Mouse (Mus musculus): ENCODE results near the gene Arrdc3.
"Not testable (repeated sequence)": the region's sequence is repeated elsewhere in the genome, so short reads cannot be mapped to it uniquely, and the experiment has no call there.

The Arrdc3 gene

DNA sequence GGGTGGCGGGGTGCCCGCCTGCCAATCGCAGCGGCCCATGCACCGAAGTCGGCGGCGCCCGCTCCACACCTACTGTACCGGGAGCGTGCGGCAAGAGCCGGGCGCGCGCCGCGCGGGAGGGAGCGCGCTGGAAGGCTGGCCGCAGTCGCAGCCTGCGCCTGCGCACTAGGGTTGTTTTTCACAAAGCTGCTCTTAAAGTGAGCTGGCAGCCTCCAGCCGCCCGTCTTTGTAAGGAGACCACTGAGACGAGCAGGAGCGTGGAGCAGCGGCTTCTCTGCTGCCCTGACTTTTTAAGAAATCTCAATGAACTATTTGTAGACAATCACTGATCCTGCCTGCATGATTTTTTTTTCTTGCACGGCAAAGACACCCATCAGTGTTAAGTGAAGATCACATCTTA lies at the start of gene Arrdc3:
Gene Arrdc3 (plus strand): TSS at position 195 of the 400 bp plus-strand sequence.
- peak; percentile 94 to 97 for DNase-seq (ENCODE audit: low spot score in 2 of 2)

DNA sequence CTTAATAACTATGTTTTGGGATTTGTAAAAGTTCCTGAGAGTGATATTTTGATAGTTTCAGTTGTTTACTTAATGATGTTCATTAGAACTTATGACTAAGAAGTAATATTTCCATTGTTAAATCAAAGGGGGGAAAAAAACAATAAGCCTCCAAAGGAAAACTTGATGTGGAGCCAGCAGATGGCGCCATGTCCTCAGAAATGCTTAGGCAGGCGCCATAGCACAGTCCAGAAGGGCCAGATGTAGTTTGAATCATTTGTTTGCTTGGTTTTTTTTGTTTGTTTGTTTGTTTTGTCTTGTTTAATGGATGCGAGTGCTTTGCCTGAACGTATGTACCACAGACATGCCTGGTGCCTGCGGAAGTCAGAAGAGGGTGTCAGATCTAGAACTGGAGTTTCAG lies 21.0 kb upstream of the Arrdc3 start:
- DNase-seq (ENCODE audit: low spot score in 2 of 2), result peak; percentile 19 to 59

- no peak for DNase-seq (ENCODE audit: low spot score in 2 of 2)
These were observed 19.0 kb upstream of the Arrdc3 start for GRCm38 (mm10) chr13:80864195-80864594.

DNA sequence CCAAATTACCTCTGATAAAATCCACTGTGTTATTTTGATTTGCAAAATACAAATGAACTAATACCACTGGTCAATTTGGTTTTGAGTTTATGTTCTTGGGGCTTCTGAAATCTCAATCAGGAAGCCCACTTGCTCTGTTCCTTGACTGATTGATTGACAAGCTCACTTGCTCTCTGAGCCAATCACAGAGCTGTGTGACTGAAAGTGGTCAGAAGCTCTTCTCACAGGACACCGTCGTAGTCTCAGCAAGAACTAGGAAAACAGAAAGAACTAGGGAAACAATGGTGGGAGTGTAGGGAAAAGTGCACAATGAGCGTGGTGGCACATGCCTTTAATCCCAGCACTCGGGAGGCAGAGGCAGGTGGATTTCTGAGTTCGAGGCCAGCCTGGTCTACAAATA lies 8.1 kb upstream of the Arrdc3 start:
- DNase-seq (ENCODE audit: low spot score in 2 of 2), result no peak

DNA sequence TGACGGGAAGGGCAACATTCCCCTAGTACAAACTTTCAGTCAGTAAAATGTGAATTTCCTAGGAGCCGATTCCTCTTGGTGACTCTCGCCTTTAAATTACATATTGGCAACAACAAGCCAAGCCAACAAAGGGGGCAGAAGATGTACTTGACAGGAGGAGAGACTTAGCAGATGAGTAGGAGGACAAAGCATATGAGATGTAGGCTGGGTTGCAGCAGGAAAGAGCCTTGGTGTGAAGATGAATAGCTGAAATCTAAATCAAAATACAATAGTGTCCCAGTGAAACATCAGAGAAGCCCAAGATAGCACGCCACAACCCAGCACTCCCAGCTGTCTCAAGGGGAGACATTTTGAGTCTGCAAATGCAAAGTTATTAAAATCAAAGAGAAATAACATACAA lies 2.4 kb upstream of the Arrdc3 start:
- DNase-seq (ENCODE audit: low spot score in 2 of 2), result no peak

DNA sequence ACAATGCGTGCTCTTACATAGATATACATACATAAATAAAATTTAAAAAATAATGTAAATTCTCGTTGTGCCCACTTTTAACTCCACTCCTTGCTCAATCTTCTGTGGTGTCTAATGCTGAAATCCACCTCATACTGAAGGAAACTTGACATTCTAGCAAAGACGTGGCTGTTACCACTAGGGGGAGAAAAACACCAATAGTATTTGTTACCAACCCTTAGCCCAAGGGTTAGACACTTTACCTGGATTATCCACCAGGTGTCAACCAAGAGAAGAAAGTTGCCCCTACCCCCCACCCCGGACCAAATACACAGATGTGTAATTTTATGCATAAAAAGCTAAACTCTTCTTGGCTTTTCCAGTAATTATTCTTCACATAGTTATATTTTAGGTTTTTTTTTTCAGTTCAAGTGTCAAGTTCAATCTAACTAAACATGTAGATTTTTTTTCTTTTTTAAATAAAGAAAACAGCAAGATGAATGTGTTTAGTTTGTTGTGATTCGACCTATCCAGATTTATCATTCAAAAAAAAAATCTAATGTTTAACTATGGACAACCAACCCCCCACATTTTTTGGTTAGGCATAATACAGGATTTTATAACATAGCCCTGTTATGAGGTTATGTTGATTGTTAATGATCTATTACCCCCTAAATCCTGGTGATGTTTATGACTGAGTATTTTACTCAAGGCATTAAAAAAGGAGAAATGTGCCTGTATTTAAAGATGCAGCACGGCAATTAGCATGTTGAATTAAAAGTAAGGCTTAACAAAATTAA lies 1.3 kb upstream of the Arrdc3 start:
- DNase-seq (ENCODE audit: low spot score in 2 of 2), result peak in 1 of 2 experiments; percentile 45

DNA sequence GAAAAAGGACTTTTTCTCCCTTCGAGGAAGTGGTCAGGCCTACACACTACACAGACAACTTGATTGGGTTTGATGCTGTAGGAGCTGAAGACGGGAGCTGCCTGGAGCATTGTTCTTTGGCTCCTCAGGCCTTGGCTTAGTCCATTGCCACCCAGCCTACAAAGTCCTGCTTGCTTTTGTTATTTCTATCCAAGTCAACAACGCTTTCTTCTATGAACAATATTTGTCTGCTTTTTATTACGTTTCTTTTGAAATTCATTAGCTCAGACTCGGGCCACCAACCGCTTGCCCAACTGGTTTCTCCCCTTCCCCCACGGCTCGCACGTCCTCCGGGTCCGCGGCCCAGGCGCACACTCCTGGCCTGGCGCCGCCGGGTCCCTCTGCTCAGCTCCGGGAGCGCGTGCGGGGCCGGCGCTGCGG lies 458 bp upstream of the Arrdc3 start:
- DNase-seq (ENCODE audit: low spot score in 2 of 2), result no peak

DNA sequence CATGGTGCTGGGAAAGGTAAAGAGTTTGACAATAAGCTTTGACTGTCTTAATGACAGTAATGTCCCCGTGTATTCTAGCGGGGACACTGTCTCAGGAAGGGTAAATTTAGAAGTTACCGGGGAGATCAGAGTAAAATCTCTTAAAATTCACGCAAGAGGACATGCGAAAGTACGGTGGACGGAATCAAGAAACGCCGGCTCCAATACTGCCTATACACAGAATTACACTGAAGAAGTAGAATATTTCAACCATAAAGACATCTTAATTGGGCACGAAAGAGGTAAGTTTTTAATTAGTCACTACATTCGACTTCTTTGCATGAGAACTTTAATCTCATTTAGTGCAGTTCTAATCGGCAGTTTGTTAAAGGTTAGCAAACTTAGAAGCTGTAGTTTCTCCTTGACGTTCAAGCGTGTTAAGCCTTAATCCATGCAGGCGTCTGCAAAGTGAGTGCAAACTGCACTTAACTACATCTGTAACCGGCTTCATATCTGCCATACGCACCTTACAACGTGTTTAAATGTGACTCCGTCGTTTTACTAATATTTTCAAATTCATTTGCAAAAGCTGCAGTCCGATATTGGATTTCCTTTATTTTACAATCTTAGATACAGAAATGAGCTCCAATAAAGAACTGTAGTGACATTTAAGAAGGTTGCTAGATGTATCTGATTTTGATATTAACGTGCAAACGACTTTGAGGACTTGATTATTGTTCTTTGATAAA lies 629 bp downstream of the Arrdc3 start:
- DNase-seq (ENCODE audit: low spot score in 2 of 2), result no peak

GRCm38 (mm10) chr13:80884377-80884983 lies 1.3 kb downstream of the Arrdc3 start:
- peak in 1 of 2 experiments; percentile 54 for DNase-seq (ENCODE audit: low spot score in 2 of 2)

DNA sequence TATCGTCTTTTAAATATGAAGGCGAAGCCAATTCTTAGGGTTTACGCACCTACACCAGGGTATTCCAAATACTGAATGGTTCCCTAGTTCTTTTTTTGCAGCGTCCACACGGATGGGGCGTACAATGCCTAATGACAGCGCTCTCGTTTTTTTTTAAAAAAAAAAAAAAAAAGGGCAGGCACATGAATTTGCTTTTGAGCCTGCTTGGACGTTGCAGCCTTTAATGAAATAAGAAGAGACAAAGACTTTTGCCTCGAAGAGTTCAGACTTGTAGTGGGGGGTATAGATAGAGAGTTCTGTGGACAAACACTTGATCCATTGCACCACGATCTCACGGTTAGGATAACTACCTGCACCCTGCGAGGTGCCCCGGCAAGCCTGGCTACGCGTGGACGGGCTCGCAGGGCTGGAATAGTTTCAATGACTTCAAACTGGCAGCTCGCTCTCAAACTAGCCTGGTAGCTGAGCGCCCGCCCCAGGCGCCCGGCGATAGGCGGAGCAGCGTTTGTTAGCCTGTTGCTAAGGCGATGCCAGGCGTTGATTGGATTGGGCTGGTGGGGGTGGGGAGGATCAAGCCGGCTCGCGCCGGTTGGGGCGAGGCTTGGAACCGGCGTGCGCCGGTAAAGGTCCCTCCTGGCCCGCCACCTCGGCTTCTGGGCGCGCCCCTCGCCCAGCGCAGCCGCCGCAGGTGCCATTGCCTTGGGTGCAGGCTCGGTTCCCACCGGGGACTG lies 2.1 kb downstream of the Arrdc3 start:
- DNase-seq (ENCODE audit: low spot score in 2 of 2), result peak; percentile 89 to 93

GRCm38 (mm10) chr13:80885834-80886663 lies 2.9 kb downstream of the Arrdc3 start:
- DNase-seq (ENCODE audit: low spot score in 2 of 2), result peak; percentile 94 to 97

- no peak for DNase-seq (ENCODE audit: low spot score in 2 of 2)
These were observed 3.6 kb downstream of the Arrdc3 start for GRCm38 (mm10) chr13:80886664-80887210.

- DNase-seq (ENCODE audit: low spot score in 2 of 2), result no peak
These were observed 4.7 kb downstream of the Arrdc3 start for GRCm38 (mm10) chr13:80887842-80888241.

GRCm38 (mm10) chr13:80894928-80895327 lies 11.7 kb downstream of the Arrdc3 start:
- not testable (repeated sequence) for DNase-seq (ENCODE audit: low spot score in 2 of 2)

DNA sequence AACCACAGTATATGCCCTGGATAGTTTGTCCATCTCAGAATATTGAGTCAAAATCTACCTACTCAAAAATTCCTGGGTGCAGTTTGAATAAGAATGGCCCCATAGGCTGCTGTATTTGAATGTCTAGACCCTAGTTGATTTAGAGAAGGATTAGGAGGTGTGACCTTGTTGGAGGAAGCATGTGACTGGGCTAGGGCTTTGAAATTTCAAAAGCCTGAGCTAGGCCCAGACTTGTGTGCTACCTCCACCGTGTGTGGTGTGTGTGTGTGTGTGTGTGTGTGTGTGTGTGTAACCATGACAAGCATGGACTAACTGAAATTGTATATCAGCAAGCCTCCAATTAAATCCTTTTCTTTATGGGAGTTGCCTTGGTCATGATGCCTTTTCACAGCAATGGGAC lies 14.2 kb downstream of the Arrdc3 start:
- no peak for DNase-seq (ENCODE audit: low spot score in 2 of 2)

- no peak for DNase-seq (ENCODE audit: low spot score in 2 of 2)
These were observed 14.9 kb downstream of the Arrdc3 start for GRCm38 (mm10) chr13:80898095-80898494.

DNA sequence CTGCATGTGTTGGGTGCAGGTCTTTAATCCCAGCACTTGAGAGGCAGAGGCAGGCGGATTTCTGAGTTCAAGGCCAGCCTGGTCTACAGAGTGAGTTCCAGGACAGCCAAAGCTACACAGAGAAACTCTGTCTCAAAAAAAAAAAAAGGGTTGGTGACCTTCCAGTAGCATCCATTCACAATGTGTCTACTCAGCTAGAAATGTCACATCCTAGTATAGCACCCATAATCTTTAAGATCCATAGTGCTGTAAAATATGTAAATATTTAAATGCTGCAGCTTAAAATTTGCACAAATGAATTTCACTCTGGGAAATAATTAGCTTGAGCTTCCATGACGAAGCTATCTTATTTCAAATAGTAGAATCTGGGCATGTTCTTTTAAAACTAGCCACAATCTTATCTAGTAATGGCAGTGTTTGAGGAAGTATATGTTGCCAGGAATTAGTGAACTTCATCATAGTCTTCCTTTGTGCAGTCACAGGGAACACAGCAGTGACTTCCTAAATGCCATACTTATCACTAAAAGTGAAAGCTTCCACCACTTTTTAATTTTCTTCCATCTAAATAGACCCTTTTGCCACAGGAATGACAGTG lies 16.3 kb downstream of the Arrdc3 start:
- no peak for DNase-seq (ENCODE audit: low spot score in 2 of 2)

DNA sequence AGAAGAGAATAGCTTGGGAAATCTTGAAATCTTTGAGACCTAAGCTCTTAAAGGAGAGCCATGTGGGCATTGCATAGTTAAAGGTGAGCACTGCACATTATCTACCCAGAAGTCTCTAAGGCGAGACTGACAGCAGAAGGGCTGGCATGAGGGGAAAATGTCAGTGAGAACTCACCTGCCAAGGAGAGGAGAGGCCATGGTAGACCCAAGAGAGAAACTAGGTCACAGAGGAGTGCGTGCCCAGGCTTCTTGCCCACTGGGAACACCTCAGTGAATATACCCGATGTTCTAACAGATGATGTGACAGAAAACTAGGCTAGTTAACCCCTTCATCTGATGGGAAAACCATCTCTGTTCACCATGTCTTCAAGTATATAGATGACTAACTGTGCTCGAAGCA lies 18.2 kb downstream of the Arrdc3 start:
- DNase-seq (ENCODE audit: low spot score in 2 of 2), result no peak

GRCm38 (mm10) chr13:80902796-80903195 lies 19.6 kb downstream of the Arrdc3 start:
- DNase-seq (ENCODE audit: low spot score in 2 of 2), result no peak

DNA sequence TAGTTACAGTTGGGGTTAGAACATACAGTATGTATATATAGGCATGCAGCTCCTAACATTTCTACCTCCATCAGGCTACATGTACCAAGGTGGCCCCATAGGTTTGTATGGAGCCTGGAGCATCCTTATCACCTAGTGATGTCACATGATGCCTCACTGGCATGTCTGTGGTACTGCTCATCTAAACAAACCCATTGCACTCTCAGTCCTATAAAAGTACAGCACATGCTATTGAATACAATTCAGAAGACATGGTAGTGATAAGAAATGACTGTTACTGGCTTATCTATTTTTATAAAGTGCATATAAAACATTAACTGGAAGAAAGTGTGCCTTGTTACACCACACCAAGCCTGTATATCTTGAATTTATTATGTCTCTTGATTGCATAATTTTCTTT lies 30.2 kb downstream of the Arrdc3 start:
- no peak for DNase-seq (ENCODE audit: low spot score in 2 of 2)

Data from spleen, postnatal 14 days (tissue).